Mouse (Mus musculus): ENCODE results near the gene Dirc2. TPM values are rescaled to one million over a fixed set of nuclear protein-coding genes. Genes with fewer than 3 reads are reported as not detected.

Gene Dirc2
- total RNA-seq, 1 experiment = 30.4 TPM

- 0 out of 2 replicates have a peak, but pooled peaks cover 3% of the 10 kb centered on the region for H3K9me3 ChIP-seq (ENCODE audit: control insufficient read depth, insufficient read depth, low read depth, low read length)
- TF ChIP-seq MAFK (IDR thresholded peaks at IDR 0.05; ENCODE audit: insufficient read depth, low read depth, low read length) (no peak), CHD2 (IDR thresholded peaks at IDR 0.05; ENCODE audit: low read depth, low read length) (no peak), ZC3H11A (IDR thresholded peaks at IDR 0.05; ENCODE audit: borderline replicate concordance, low read depth, low read length) (no peak), HCFC1 (IDR thresholded peaks at IDR 0.05; ENCODE audit: borderline replicate concordance, insufficient read depth, low read length) (no peak), ZNF384 (IDR thresholded peaks at IDR 0.05; ENCODE audit: low read depth, low read length) (no peak)
- H3K9ac ChIP-seq (ENCODE audit: insufficient read depth, low read depth, low read length, poor library complexity, severe bottlenecking) = no peak overlapping the region
- in situ Hi-C loops (cut with MboI; ENCODE audit: low sequenced_read_pairs in 2 of 2, unreplicated experiment in 2 of 2) = no loop called here
- no peaks in the 10 kb centered on the region; a peak in 1 of 4 replicates for H3K4me1 ChIP-seq (ENCODE audit: control insufficient read depth in 2 of 2, insufficient read depth in 2 of 2, low read length in 2 of 2, poor library complexity in 1 of 2)
- DNase-seq (ENCODE audit: low read depth, low spot score) = no peak
- H3K27ac ChIP-seq (ENCODE audit: insufficient read depth, low read depth, low read length, poor library complexity, severe bottlenecking) = no peak overlapping the region
- peaks cover 34% of the 10 kb centered on the region for H3K36me3 ChIP-seq (ENCODE audit: control insufficient read depth, insufficient read depth, low read length, poor library complexity, severe bottlenecking)
- H3K4me3 ChIP-seq (ENCODE audit: insufficient read depth in 1 of 2, low read depth in 1 of 2, low read length in 2 of 2, poor library complexity in 1 of 2, severe bottlenecking in 1 of 2) = no peak overlapping the region
Observed at GRCm38 (mm10) chr16:35807663-35807992, 38.5 kb upstream of the Dirc2 start.

DNA sequence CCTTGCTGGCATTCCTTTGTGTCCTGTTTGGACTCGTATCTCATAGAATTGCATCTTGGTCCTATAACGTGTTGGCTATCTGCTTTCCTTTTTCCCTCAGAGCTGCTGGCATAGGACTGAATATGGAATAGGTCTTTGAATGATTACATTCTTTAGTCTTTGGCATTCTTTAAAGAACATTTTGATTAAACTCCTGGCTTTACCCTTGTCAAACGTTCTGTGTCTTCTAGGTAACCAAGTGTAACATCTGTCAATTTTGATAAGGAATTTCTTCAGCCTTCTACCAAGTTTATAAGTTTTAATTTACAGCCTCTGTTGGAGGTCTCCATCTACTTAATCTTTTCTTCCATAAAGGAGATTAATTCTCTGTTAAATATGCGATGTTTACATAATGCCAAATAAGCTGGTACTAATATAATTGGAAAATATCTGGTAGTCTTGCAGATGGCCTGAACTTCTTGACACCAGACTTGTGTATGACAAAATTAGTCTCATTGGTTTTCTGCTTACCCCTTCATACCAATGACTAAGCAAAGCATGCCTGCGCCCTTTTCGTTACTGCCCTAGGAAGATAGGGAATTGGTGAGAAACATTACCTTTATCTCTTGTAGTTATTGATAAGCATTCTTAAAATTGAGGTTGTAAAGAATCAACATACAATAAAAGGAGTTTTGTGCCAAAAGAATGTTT is 38.0 kb upstream of the Dirc2 start:
- in situ Hi-C loops (cut with MboI; ENCODE audit: low sequenced_read_pairs in 2 of 2, unreplicated experiment in 2 of 2) = no loop called here
- DNase-seq (ENCODE audit: low read depth, low spot score) = no peak
- Histone ChIP-seq H3K9me3 (ENCODE audit: control insufficient read depth, insufficient read depth, low read depth, low read length) (0 out of 2 replicates have a peak, but pooled peaks cover 3% of the 10 kb centered on the region), H3K4me3 (ENCODE audit: insufficient read depth in 1 of 2, low read depth in 1 of 2, low read length in 2 of 2, poor library complexity in 1 of 2, severe bottlenecking in 1 of 2) (no peak overlapping the region), H3K9ac (ENCODE audit: insufficient read depth, low read depth, low read length, poor library complexity, severe bottlenecking) (no peak overlapping the region), H3K36me3 (ENCODE audit: control insufficient read depth, insufficient read depth, low read length, poor library complexity, severe bottlenecking) (peaks cover 33% of the 10 kb centered on the region), H3K27ac (ENCODE audit: insufficient read depth, low read depth, low read length, poor library complexity, severe bottlenecking) (no peak overlapping the region), H3K4me1 (ENCODE audit: control insufficient read depth in 2 of 2, insufficient read depth in 2 of 2, low read length in 2 of 2, poor library complexity in 1 of 2) (no peaks in the 10 kb centered on the region; a peak in 1 of 4 replicates)
- no peak for TF ChIP-seq MAFK (IDR thresholded peaks at IDR 0.05; ENCODE audit: insufficient read depth, low read depth, low read length)
- TF ChIP-seq HCFC1 (IDR thresholded peaks at IDR 0.05; ENCODE audit: borderline replicate concordance, insufficient read depth, low read length) = no peak
- no peak for TF ChIP-seq ZC3H11A (IDR thresholded peaks at IDR 0.05; ENCODE audit: borderline replicate concordance, low read depth, low read length)
- TF ChIP-seq CHD2 (IDR thresholded peaks at IDR 0.05; ENCODE audit: low read depth, low read length) = no peak
- TF ChIP-seq ZNF384 (IDR thresholded peaks at IDR 0.05; ENCODE audit: low read depth, low read length) = no peak

DNA sequence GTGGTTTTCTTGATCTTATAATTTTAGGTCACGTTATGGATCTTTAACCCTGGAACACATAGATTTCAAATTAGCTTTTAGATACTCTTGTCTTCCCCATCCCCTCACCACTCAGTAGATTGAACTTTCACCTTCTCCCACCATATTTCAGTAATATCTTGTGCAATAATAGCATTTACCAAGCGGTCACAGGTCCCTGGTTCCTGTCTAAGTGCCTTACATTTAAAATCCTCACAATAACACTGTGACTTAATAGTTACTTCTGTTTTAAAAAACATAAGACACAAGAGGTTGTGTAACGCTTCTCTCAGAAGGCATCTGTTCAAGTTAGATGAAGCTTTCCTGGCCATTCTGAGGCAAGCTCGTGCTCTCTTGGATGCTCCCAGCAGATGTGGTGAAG is 34.6 kb upstream of the Dirc2 start:
- TF ChIP-seq ZNF384 (IDR thresholded peaks at IDR 0.05; ENCODE audit: low read depth, low read length) = no peak
- no peak for TF ChIP-seq CHD2 (IDR thresholded peaks at IDR 0.05; ENCODE audit: low read depth, low read length)
- no peak for TF ChIP-seq HCFC1 (IDR thresholded peaks at IDR 0.05; ENCODE audit: borderline replicate concordance, insufficient read depth, low read length)
- no peak for TF ChIP-seq ZC3H11A (IDR thresholded peaks at IDR 0.05; ENCODE audit: borderline replicate concordance, low read depth, low read length)
- TF ChIP-seq MAFK (IDR thresholded peaks at IDR 0.05; ENCODE audit: insufficient read depth, low read depth, low read length) = no peak
- no peak for DNase-seq (ENCODE audit: low read depth, low spot score)
- Histone ChIP-seq H3K9me3 (ENCODE audit: control insufficient read depth, insufficient read depth, low read depth, low read length) (0 out of 2 replicates have a peak, but pooled peaks cover 2% of the 10 kb centered on the region), H3K4me1 (ENCODE audit: control insufficient read depth in 2 of 2, insufficient read depth in 2 of 2, low read length in 2 of 2, poor library complexity in 1 of 2) (peaks cover 0 to 2% of the 10 kb centered on the region in 2 experiments; a peak in 1 of 4 replicates), H3K9ac (ENCODE audit: insufficient read depth, low read depth, low read length, poor library complexity, severe bottlenecking) (no peak overlapping the region), H3K36me3 (ENCODE audit: control insufficient read depth, insufficient read depth, low read length, poor library complexity, severe bottlenecking) (peaks cover 45% of the 10 kb centered on the region), H3K27ac (ENCODE audit: insufficient read depth, low read depth, low read length, poor library complexity, severe bottlenecking) (no peak overlapping the region), H3K4me3 (ENCODE audit: insufficient read depth in 1 of 2, low read depth in 1 of 2, low read length in 2 of 2, poor library complexity in 1 of 2, severe bottlenecking in 1 of 2) (no peak overlapping the region)
- in situ Hi-C loops (cut with MboI; ENCODE audit: low sequenced_read_pairs in 2 of 2, unreplicated experiment in 2 of 2) = no loop called here

GRCm38 (mm10) chr16:35802163-35802562 is 33.0 kb upstream of the Dirc2 start:
- TF ChIP-seq CHD2 (IDR thresholded peaks at IDR 0.05; ENCODE audit: low read depth, low read length) (no peak), ZC3H11A (IDR thresholded peaks at IDR 0.05; ENCODE audit: borderline replicate concordance, low read depth, low read length) (no peak), MAFK (IDR thresholded peaks at IDR 0.05; ENCODE audit: insufficient read depth, low read depth, low read length) (no peak), HCFC1 (IDR thresholded peaks at IDR 0.05; ENCODE audit: borderline replicate concordance, insufficient read depth, low read length) (no peak), ZNF384 (IDR thresholded peaks at IDR 0.05; ENCODE audit: low read depth, low read length) (no peak)
- Histone ChIP-seq H3K4me3 (ENCODE audit: insufficient read depth in 1 of 2, low read depth in 1 of 2, low read length in 2 of 2, poor library complexity in 1 of 2, severe bottlenecking in 1 of 2) (no peak overlapping the region), H3K9me3 (ENCODE audit: control insufficient read depth, insufficient read depth, low read depth, low read length) (no peaks in the 10 kb centered on the region), H3K9ac (ENCODE audit: insufficient read depth, low read depth, low read length, poor library complexity, severe bottlenecking) (no peak overlapping the region), H3K36me3 (ENCODE audit: control insufficient read depth, insufficient read depth, low read length, poor library complexity, severe bottlenecking) (peaks cover 53% of the 10 kb centered on the region), H3K27ac (ENCODE audit: insufficient read depth, low read depth, low read length, poor library complexity, severe bottlenecking) (no peak overlapping the region), H3K4me1 (ENCODE audit: control insufficient read depth in 2 of 2, insufficient read depth in 2 of 2, low read length in 2 of 2, poor library complexity in 1 of 2) (peaks cover 0 to 2% of the 10 kb centered on the region in 2 experiments; a peak in 1 of 4 replicates)
- no peak for DNase-seq (ENCODE audit: low read depth, low spot score)
- in situ Hi-C loops (cut with MboI; ENCODE audit: low sequenced_read_pairs in 2 of 2, unreplicated experiment in 2 of 2) = no loop called here

All from ES-E14 (cell line).